Mouse (Mus musculus) stomach, postnatal 0 days (tissue): ENCODE measurements around the gene BC049352. TPM values are rescaled to one million over a fixed set of nuclear protein-coding genes. Genes with fewer than 3 reads are reported as not detected.

Experiments used
- ATAC-seq: fragments of 200-750 bp; cut with Nextera tagmentation; 2 replicates; pipeline ENCODE4 v1.8.0; 2017; ENCODE audit not compliant: low FRiP score, low TSS enrichment
- DNase-seq: peaks from one replicate; pipeline ENCODE4 v3.0.0-alpha.2; 2016; ENCODE audit warnings: low spot score
- H3K27ac ChIP-seq: fragments of 300-500 bp; sonication (generic); replicated peaks from 2 replicates; pipeline ENCODE4 v1.5.1; 2014; ENCODE audit warnings: mild to moderate bottlenecking, control low read depth
- H3K27me3 ChIP-seq: fragments of 300-500 bp; sonication (generic); 2 replicates; pipeline ENCODE4 v1.6.1; 2014; ENCODE audit warnings: low read length; ENCODE audit not compliant: control insufficient read depth, insufficient read depth
- H3K36me3 ChIP-seq: fragments of 300-500 bp; sonication (generic); 2 replicates; pipeline ENCODE4 v1.6.1; 2014; ENCODE audit warnings: low read length, mixed read lengths; ENCODE audit not compliant: control insufficient read depth, insufficient read depth
- H3K4me1 ChIP-seq: fragments of 300-500 bp; sonication (generic); replicated peaks from 2 replicates; pipeline ENCODE4 v1.6.1; 2014; ENCODE audit warnings: antibody characterized with exemption; ENCODE audit not compliant: control insufficient read depth, insufficient read depth
- H3K4me2 ChIP-seq: fragments of 300-500 bp; sonication (generic); replicated peaks from 2 replicates; pipeline ENCODE4 v1.6.1; 2014; ENCODE audit warnings: low read depth, mild to moderate bottlenecking, control low read depth, moderate library complexity
- H3K4me3 ChIP-seq: fragments of 300-500 bp; sonication (generic); 2 replicates; pipeline ENCODE4 v1.5.1; 2014; ENCODE audit warnings: low read depth, low read length, control low read depth
- H3K9ac ChIP-seq: fragments of 300-500 bp; sonication (generic); 2 replicates; pipeline ENCODE4 v1.6.1; 2014; ENCODE audit warnings: mild to moderate bottlenecking, low read length, control low read depth, mixed read lengths
- H3K9me3 ChIP-seq: fragments of 300-500 bp; sonication (generic); 2 replicates; pipeline ENCODE4 v1.6.1; 2016; ENCODE audit warnings: low read length; ENCODE audit not compliant: control insufficient read depth
- CTCF ChIP-seq: IDR thresholded peaks from 2 replicates; pipeline ENCODE4 v1.5.1; 2016; ENCODE audit warnings: antibody characterized with exemption, low read depth, mild to moderate bottlenecking, moderate library complexity
- EP300 ChIP-seq: optimal IDR thresholded peaks from 2 replicates; pipeline ENCODE3; 2016; ENCODE audit warnings: antibody characterized with exemption
- WGBS: fragments of 180-500 bp; shearing (Covaris S2); extraction: QIAGEN DNeasy Blood & Tissue Kit; methylation state at CpG from one replicate; pipeline ENCODE4 v1.1.7; 2014; 5-methylcytosine and 5-hydroxymethylcytosine counted together
- polyA plus RNA-seq: library from polyadenylated mRNA; unstranded; fragments of >200 nt; fragmentation: Nextera tagmentation; extraction: Ambion mirVana; gene quantifications from 2 replicates; pipeline ENCODE4 v1.2.1, GENCODE M21; 2015

Gene BC049352
- polyA plus RNA-seq, result 0.11 and 0.12 TPM in 2 replicates

DNA sequence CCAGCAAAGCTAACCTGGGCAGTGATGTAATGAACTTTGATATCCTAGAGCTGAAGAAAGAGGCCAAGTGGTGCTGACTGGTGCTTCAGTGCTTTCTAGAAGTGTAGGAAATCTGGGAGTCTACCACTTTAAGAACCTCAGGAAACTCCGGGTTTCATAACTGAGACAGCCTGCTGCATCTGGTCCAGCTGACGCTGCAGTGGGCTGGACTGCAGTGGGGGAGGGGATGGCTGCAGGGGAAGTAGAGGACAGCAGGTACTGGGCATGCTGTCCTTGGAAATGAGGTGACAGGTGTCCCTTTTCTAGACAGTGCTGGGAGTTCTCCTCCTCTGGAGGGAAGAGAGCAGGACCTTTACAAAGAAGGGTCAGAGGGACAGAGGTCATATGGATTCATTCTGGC lies at the start of gene BC049352:
Gene BC049352, plus strand, starts transcription at position 238 of the 400 bp plus-strand sequence.
- TF ChIP-seq EP300 (no peak), CTCF (no peak)
- Histone ChIP-seq H3K9me3 (no peaks in the 10 kb centered on the region), H3K4me3 (no peak within 1 kb of the TSS), H3K4me2 (no peak within 1 kb of the TSS), H3K36me3 (no peaks in the 10 kb centered on the region), H3K27ac (no peak within 1 kb of the TSS), H3K4me1 (no peaks in the 10 kb centered on the region), H3K27me3 (no peaks in the 10 kb centered on the region), H3K9ac (no peak within 1 kb of the TSS)
- DNase-seq (no peak), ATAC-seq (no peak)
- 11% methylated on average over 2 of the region's 2 CpGs for WGBS

GRCm38 (mm10) chr9:45133484-45134310 lies 48.1 kb upstream of the BC049352 start:
- ATAC-seq (peak; percentile 77), DNase-seq (peak; percentile 83)
- Histone ChIP-seq H3K4me3 (no peak overlapping the region), H3K4me2 (no peak overlapping the region), H3K9me3 (no peaks in the 10 kb centered on the region), H3K36me3 (no peaks in the 10 kb centered on the region), H3K4me1 (0 out of 2 replicates have a peak, but pooled peaks cover 3% of the 10 kb centered on the region), H3K27ac (no peak overlapping the region), H3K27me3 (no peaks in the 10 kb centered on the region; the same call in 1 of the 2 replicates), H3K9ac (no peak overlapping the region)
- WGBS, result 19% methylated on average over 5 of the region's 5 CpGs
- TF ChIP-seq CTCF, result peak; percentile 83
- no peak for TF ChIP-seq EP300

DNA sequence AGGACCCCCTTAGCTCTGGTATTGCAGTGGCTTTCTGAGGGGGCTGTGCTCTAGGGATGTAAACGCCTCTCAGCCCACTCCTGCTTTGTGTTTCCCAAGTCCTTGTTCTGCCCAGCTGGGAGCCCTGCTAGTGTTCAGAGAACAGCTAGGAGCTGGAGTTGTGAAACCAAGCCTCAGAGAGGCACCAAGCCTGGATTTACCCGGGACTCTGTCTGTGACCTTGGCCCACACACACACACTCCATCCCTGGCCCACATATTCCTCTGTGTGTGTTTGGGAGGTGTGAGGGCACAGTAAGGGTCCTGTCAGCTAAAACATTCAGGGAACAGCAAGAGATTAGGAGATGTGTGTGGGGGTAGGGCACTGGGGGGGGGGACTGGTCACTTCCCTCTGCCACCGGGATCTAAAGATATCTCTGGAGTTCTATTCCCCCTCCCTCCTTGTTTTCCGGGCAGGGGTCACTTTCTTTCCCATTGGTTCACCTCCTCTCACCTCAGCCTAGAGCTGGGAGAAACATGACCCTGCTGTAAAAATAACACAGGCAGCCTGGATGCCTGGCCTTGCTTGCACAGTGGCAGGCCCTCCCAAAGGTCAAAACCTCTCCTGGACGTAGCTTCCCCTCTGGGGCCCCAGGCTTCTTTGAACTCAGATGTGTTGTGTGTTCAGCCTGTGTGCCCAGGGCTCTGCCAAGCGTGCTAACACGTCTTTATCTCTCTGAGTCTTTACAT lies 45.2 kb upstream of the BC049352 start:
- 26% methylated on average over 7 of the region's 7 CpGs for WGBS
- TF ChIP-seq EP300, result no peak
- no peak for TF ChIP-seq CTCF
- no peak for ATAC-seq
- Histone ChIP-seq H3K4me3 (no peak overlapping the region), H3K9me3 (no peaks in the 10 kb centered on the region), H3K27me3 (no peaks in the 10 kb centered on the region; the same call in 1 of the 2 replicates), H3K4me1 (0 out of 2 replicates have a peak, but pooled peaks cover 3% of the 10 kb centered on the region), H3K4me2 (no peak overlapping the region), H3K27ac (no peak overlapping the region), H3K36me3 (no peaks in the 10 kb centered on the region), H3K9ac (no peak overlapping the region)
- peak; percentile 35 for DNase-seq

DNA sequence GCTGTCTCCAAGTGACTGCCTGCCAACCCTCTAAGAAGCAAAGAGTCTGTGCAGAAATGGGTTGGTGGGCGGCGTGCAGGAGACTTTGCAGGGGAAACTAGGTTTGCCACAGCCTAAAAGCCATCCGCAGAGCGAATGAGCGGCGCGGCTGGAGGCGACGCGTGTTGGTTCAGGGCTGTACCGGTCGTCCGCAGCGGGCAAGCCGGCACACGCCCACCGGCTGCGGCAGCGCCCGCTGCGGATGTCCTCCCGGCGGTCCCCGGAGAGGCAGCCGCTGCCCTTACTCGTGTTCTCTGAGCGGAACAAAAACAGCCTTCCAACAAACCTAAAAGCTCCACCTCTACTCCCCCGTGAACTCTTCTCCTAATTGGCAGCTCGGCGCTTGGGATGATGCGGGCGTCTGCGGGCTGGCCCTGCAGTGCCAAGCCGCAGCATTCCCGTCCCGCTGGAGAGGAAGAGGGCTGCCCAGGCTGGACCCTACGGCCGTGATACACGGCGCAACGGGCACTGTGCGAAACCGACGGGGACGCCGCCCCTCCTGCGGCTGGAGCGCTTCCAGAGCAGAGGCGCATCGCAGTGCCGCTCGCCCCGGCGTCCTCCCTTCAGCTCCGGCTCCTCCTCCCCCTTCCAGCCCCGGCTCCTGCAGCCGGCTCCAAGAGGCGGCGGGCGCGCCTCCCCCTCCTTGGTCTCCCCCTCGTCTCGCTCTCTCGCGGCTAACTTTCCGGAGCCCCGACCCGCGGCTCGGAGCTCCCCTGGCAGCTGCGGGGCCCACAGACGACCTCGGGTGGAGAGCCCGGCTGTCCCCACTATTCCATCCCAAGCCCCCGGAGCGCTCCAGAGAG lies 43.4 kb upstream of the BC049352 start, which contains the start of gene Scn4b:
Gene Scn4b, plus strand, starts transcription at position 205 of the 842 bp plus-strand sequence.
- Histone ChIP-seq H3K27ac (no peak within 1 kb of the TSS), H3K9me3 (no peaks in the 10 kb centered on the region), H3K4me3 (peak within 1 kb of the TSS; percentile 51), H3K4me2 (peak within 1 kb of the TSS; percentile 84), H3K27me3 (no peaks in the 10 kb centered on the region; the same call in 1 of the 2 replicates), H3K9ac (peak within 1 kb of the TSS; percentile 47), H3K36me3 (no peaks in the 10 kb centered on the region), H3K4me1 (0 out of 2 replicates have a peak, but pooled peaks cover 3% of the 10 kb centered on the region)
- TF ChIP-seq CTCF (no peak), EP300 (no peak)
- DNase-seq, result peak; percentile 51
- WGBS, result under 1% methylated on average over 63 of the region's 76 CpGs
- no peak; the same call in 1 of the 2 replicates for ATAC-seq

- H3K27ac ChIP-seq, result no peak overlapping the region
- peak overlapping the region; percentile 84 for H3K4me2 ChIP-seq
- H3K27me3 ChIP-seq, result no peaks in the 10 kb centered on the region; the same call in 1 of the 2 replicates
- H3K4me3 ChIP-seq, result peak overlapping the region; percentile 51
- H3K9ac ChIP-seq, result peak overlapping the region; percentile 47; the same call in 1 of the 2 replicates
- 0 out of 2 replicates have a peak, but pooled peaks cover 3% of the 10 kb centered on the region for H3K4me1 ChIP-seq
- no peak for DNase-seq
- ATAC-seq, result no peak
- TF ChIP-seq EP300, result no peak
- TF ChIP-seq CTCF, result no peak
- H3K36me3 ChIP-seq, result no peaks in the 10 kb centered on the region
- no peaks in the 10 kb centered on the region for H3K9me3 ChIP-seq
- WGBS, result 10% methylated on average over 7 of the region's 7 CpGs
These were observed 42.7 kb upstream of the BC049352 start for GRCm38 (mm10) chr9:45139082-45139481.
